Mouse (Mus musculus) telencephalon, adult 2 months (tissue): Measurements from ENCODE around the gene Guca2a.
"Not testable (repeated sequence)": the region's sequence is repeated elsewhere in the genome, so short reads cannot be mapped to it uniquely, and the experiment has no call there.

ENCODE experiments used
- DNase-seq: peaks from one replicate; pipeline ENCODE4 v3.0.0-alpha.2; 2011; ENCODE audit warnings: low read depth, low spot score

The Guca2a gene

GRCm38 (mm10) chr4:119637176-119637845 is at the start of gene Guca2a:
Gene Guca2a (plus strand): TSS chr4:119637704.
- no peak for DNase-seq

DNA sequence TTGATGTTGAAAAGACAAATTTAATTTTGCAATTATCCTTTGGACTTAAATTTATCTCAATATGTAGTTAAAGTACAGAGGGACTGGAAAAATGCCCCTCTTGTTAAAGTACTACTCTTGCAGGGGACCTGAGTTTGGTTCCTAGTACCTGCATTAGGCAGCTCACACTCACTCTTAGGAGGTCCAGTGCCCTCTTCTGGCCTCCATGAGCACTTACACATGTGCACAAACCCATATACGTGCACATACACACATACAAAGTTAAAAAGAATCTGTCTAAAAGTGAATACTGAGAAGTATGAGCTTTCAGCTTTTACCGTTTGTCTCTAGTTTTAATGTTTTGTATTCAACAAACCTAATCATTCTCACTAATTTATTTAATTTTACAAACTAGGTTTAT is 49.5 kb upstream of the Guca2a start:
- DNase-seq, result no peak

DNA sequence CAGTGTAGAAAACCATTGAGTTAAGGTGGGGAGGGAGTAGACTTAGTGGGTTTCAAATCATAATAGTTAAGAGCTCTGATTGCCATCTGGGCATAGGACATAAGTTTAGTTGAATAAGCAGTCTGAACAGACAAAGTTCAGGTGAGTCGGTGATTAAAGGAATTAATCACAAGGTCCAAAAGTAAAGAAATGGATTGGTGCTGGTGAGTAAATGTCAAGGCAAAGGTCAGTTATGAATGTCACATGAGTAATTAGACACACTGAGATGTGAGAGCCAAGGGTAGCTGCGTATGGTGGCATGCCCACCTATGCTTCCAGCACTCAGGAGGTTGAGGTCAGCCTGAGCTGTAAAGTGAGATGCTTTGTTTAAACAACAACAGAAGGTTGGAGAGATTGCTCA is 48.1 kb upstream of the Guca2a start:
- no peak for DNase-seq

- peak; percentile 24 for DNase-seq
Observed at GRCm38 (mm10) chr4:119590027-119590426, 47.5 kb upstream of the Guca2a start.

DNA sequence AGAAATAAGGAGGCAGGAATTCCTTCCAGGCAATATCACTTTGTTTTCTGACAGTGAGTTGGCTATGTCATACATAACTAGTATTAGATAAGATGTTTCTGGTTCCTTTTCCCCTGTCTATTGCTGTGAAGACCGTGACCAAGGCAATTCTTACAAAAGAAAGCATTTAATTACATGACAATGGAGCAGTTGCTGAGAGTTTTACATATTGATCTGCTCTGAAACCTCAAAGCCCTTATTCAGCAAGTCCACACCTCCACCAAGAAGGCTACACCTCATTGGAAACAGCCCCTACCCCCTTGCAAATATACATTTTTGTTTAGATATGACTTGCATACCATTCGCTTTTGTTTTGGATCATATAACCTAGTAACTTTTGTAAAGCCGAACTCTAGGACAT is 45.0 kb upstream of the Guca2a start:
- no peak for DNase-seq

- no peak for DNase-seq
Observed at GRCm38 (mm10) chr4:119594331-119594730, 43.2 kb upstream of the Guca2a start.

- DNase-seq, result no peak
Observed at GRCm38 (mm10) chr4:119599605-119600004, 37.9 kb upstream of the Guca2a start.

DNA sequence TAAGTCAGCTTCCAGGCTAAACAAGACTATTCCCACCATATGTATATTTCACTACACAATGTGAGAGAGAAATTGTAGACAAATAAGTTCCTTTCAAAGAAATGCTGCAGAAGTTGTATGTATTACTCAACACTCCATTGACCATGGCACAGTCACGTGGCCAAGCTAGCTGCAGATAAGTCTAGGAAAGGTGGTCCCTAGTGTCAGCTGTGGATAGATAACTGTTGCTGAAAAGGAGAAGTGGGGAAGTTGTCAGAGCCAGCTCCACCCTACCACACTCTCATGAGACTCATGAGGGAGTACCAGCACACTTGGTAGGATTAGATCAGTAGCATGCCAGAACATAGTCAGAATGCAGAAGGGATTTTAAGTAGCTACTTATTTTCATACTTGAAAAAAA is 28.0 kb upstream of the Guca2a start:
- DNase-seq, result no peak

GRCm38 (mm10) chr4:119614078-119614477 is 23.4 kb upstream of the Guca2a start:
- DNase-seq, result no peak

- DNase-seq, result no peak
Observed at GRCm38 (mm10) chr4:119614724-119615123, 22.8 kb upstream of the Guca2a start.

DNA sequence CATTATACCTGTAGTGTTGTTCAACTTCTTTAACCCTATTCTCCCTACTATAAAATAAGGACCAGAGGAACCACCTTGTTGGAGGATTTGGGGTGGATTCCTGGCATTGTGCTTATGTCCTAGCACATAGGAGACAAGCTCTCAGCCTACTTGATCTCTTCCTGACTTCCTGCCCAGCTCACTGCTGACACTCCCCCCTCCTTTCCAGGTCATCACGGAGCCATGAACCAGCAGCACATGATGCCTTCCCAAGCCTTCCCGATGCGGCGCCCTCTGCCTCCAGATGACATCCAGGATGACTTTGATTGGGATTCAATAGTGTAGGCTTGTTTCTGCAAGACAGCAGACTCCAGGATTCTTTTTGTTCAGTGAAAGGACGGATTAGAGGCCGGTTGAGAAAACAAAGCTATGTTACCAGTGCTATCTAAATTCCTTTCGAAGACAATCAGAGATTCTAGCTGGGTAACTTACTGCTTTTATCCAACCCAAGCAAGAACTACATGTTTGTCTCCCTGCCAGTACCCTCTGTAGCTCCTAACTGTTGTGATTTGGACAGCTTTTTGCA is 11.3 kb upstream of the Guca2a start:
- no peak for DNase-seq

DNA sequence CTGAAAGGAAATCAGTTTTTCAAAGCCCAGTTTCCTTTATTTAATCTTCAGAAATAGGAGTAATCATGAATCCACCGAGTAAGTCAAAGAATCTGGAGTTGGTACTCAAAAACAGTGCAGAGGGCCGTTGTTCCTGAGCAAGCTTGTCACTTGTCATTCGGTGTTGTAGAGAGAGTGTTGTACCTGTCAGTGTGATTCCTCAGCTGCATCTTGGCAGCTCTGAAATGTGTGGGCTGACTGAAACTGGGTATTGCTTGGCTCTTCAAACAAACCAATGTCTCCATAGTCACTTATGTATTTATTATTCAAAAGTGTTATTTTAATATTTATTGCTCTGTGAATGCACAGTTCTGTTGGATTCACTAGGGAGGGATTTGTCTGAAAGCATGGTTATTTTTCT is 10.6 kb upstream of the Guca2a start:
- peak; percentile 18 for DNase-seq

GRCm38 (mm10) chr4:119627317-119627716 is 10.2 kb upstream of the Guca2a start:
- DNase-seq, result no peak

DNA sequence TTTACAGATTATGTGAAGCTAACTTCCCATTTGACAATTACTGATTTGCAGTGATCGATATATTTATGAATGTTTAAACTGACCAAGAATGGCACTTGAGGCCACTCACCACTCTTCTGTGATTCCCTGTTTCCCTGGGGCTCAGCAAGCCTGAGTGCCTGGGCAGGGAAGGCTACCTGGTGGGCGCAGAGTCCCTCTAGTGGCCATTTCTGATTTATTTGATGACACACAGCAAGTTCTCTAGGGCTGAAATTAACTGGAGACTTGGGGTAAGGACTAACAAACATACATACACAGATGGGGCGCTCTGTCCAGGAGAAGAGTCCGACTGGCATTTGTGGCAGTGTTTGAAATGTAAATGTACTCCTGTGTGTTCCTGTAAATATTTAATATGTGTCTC is 9.1 kb upstream of the Guca2a start:
- not testable (repeated sequence) for DNase-seq

- DNase-seq, result peak; percentile 33
Observed at GRCm38 (mm10) chr4:119631115-119631919, 6.2 kb upstream of the Guca2a start.

- no peak for DNase-seq
Observed at GRCm38 (mm10) chr4:119632721-119633120, 4.8 kb upstream of the Guca2a start.

DNA sequence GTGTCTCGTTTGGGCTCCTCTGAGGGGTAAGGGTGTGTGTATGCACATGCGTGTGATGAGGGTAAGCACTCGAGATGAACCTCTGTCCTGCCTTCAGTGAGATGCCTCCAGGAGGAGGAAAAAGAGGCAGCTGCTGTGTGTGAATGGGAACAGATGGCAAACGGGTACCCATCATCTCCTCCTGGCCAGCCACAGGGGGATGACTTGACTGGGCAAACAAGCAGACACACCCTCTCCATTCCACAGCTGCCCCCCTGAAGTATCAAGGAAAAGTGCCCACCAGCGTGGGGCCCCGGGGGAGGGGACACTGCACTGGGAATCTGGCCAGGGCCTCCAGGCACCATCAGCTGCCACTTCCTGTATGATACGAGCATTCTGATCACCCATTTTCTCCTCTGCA is 4.2 kb upstream of the Guca2a start:
- DNase-seq, result no peak

DNA sequence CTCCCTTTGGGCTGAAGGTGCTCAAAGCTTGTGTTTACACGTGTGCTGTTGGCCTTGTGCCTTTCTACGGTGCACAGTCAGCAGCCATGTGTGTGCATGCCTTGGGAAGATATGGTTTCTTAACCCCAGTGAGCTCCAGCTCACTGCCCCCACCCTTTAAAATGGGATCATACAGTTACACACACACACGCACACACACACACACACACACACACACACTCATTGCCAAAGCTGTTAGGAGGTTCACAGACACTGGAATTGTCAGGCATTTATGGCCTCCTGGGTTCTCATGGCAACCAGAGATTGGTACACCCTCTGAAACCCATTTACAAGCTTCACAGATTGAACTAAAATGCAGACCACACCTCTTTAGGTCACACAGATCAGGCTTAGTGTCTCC is 3.6 kb upstream of the Guca2a start:
- DNase-seq, result no peak

- no peak for DNase-seq
Observed at GRCm38 (mm10) chr4:119634908-119635660, 2.4 kb upstream of the Guca2a start.

GRCm38 (mm10) chr4:119635686-119636085 is 1.8 kb upstream of the Guca2a start:
- DNase-seq, result no peak

DNA sequence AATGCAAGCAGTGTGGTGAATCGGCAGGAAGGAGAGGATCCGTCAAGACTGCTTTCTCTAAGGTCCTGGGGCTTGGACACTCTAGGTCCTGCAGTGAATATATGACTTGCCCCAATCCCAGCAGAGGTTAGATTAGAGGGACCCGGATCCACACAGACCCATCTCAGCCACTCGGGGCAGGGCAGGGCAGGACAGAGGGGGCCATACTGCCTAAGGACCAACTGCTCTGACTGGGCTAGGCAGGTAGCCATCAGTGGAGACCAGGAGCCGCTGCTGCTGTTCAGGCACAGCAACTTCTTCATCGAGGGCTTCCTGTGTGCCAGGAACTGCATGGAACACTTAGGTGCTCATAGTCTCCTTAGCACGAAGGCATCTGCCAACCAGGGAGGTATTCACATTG is 773 bp upstream of the Guca2a start:
- no peak for DNase-seq

GRCm38 (mm10) chr4:119637946-119638345 is 442 bp downstream of the Guca2a start:
- DNase-seq, result no peak
